Mouse (Mus musculus): ENCODE results near the gene Gcnt2. TPM values are rescaled to one million over a fixed set of nuclear protein-coding genes. Genes with fewer than 3 reads are reported as not detected.
A peak's percentile ranks its signal among the peaks of the same experiment; 100 is the strongest.
"Not testable (repeated sequence)": the region's sequence is repeated elsewhere in the genome, so short reads cannot be mapped to it uniquely, and the experiment has no call there.

The Gcnt2 gene
- polyA plus RNA-seq, 1 experiment: 2.0 TPM

GRCm38 (mm10) chr13:40921326-40922059 is 61.9 kb downstream of the Gcnt2 start:
- Histone ChIP-seq H3K4me3 (ENCODE audit: extremely low read depth, insufficient read depth, insufficient read length) (no peak overlapping the region), H3K27ac (ENCODE audit: insufficient read depth, low read length) (peak overlapping the region; percentile 28; the same call in 1 of the 2 replicates), H3K4me1 (ENCODE audit: control insufficient read depth, insufficient read depth, insufficient read length) (no peaks in the 10 kb centered on the region; the same call in 1 of the 2 replicates), H3K36me3 (ENCODE audit: control insufficient read depth, insufficient read depth, low read length) (no peaks in the 10 kb centered on the region), H3K27me3 (ENCODE audit: control insufficient read depth, insufficient read depth, low read length) (0 out of 2 replicates have a peak, but pooled peaks cover 2% of the 10 kb centered on the region)
- no peak for TF ChIP-seq POLR2A (IDR thresholded peaks at IDR 0.05; ENCODE audit: low read depth, low read length)
- TF ChIP-seq CTCF (IDR thresholded peaks at IDR 0.05; ENCODE audit: extremely low read depth, insufficient read depth, insufficient read length, insufficient replicate concordance): no peak
- 30% methylated on average over 8 of the region's 8 CpGs for WGBS
- DNase-seq (ENCODE audit: low read depth in 1 of 2, low spot score in 2 of 2): peak in 1 of 2 experiments; percentile 8

DNA sequence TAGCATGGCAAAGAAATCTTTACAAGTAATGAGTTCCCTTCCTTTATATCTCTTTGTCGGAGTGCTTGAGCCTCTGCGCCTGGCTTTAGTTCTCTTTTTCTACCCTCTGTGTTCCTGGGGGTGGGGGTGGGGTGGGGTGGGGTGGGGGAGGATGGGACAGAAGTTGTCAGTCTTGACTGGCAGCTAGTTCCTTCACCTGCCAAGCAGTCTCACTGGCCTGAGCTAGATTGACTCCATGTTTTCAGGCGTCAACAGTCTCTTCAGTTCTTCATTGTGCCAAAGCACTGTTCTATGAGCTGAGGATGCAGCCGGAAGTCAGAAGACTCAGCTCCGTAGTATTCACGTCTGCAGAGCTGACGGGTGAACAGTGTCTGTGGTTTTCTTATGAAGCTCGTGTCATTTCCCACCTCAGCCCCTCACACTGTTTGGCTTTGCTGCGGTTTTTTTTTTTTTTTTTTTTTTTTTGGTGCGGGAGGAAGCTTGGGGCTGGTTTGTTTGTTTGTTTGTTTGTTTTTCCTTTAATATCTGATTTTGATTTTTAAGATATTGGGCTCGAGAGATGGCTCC is 62.8 kb downstream of the Gcnt2 start:
- peak overlapping the region; percentile 20; the same call in 1 of the 2 replicates for H3K27ac ChIP-seq (ENCODE audit: insufficient read depth, low read length)
- TF ChIP-seq POLR2A (IDR thresholded peaks at IDR 0.05; ENCODE audit: low read depth, low read length) (no peak), CTCF (IDR thresholded peaks at IDR 0.05; ENCODE audit: extremely low read depth, insufficient read depth, insufficient read length, insufficient replicate concordance) (no peak)
- H3K27me3 ChIP-seq (ENCODE audit: control insufficient read depth, insufficient read depth, low read length): 0 out of 2 replicates have a peak, but pooled peaks cover 2% of the 10 kb centered on the region
- H3K4me1 ChIP-seq (ENCODE audit: control insufficient read depth, insufficient read depth, insufficient read length): no peaks in the 10 kb centered on the region; the same call in 1 of the 2 replicates
- 7% methylated on average over 11 of the region's 11 CpGs for WGBS
- H3K36me3 ChIP-seq (ENCODE audit: control insufficient read depth, insufficient read depth, low read length): no peaks in the 10 kb centered on the region
- DNase-seq (ENCODE audit: low read depth in 1 of 2, low spot score in 2 of 2): no peak
- no peak overlapping the region for H3K4me3 ChIP-seq (ENCODE audit: extremely low read depth, insufficient read depth, insufficient read length)

DNA sequence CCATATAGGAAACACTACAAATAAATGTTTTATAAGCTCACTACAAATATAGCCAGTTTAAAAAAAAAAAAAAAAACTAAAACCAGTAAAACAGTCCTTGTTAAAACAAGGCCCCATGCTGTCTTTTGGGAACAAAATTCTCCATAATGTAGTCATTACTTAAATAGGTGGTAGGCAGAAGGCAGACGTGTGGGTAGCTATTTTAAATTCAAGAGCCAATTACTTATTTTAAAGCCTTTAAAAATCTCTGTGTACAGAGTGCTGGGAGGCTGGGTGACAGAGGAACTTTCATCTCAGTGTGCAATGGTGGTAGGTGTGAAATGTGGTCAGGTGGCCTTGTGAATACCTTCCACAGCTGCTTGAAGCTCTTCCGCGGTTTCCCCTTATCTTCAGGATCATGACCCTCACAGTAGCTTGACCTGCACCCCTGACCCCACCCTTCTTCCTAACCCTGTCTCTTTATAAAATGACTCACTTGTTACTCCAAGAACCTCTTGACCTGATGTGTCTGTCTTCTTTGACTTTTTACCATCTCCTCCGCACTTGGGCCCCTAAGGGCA is 64.3 kb downstream of the Gcnt2 start:
- Histone ChIP-seq H3K27ac (ENCODE audit: insufficient read depth, low read length) (no peak overlapping the region), H3K36me3 (ENCODE audit: control insufficient read depth, insufficient read depth, low read length) (no peaks in the 10 kb centered on the region), H3K4me3 (ENCODE audit: extremely low read depth, insufficient read depth, insufficient read length) (no peak overlapping the region), H3K4me1 (ENCODE audit: control insufficient read depth, insufficient read depth, insufficient read length) (no peaks in the 10 kb centered on the region), H3K27me3 (ENCODE audit: control insufficient read depth, insufficient read depth, low read length) (no peaks in the 10 kb centered on the region)
- no peak for DNase-seq (ENCODE audit: low read depth in 1 of 2, low spot score in 2 of 2)
- 62% methylated on average over 4 of the region's 4 CpGs for WGBS
- no peak for TF ChIP-seq POLR2A (IDR thresholded peaks at IDR 0.05; ENCODE audit: low read depth, low read length)
- TF ChIP-seq CTCF (IDR thresholded peaks at IDR 0.05; ENCODE audit: extremely low read depth, insufficient read depth, insufficient read length, insufficient replicate concordance): no peak

DNA sequence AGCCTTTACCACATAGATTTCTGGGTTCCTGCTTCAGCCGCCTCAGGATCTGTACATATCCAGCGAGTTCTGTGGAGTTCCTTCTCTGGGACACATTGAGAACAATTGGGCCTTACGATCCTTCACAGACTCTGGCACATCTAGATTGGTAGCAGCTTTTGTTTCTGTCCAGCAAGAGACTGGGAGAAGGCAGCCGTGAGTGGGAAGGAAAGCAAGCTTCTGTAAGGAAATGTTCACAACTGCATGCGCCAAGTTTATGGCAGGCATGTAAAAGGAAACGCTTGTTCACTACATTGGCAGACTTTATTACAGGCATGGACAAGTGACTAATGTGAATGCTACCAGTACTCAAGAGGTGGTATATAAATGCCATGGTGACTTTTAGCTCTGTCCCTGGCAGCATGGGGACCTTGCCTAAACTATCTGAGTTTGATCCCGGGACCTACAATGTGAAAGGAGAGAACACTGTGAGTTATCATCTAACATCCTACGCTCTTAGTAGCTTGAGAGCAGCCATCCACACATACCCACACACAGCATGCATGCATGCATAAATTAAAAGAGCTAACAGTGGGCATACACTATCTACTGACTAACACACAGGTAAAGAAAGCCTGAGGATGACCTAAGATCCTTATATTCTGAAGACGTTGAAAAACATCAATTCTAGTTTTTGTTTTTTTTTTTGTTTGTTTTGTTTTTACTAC is 68.8 kb downstream of the Gcnt2 start:
- no peak for DNase-seq (ENCODE audit: low read depth in 1 of 2, low spot score in 2 of 2)
- Histone ChIP-seq H3K4me1 (ENCODE audit: control insufficient read depth, insufficient read depth, insufficient read length) (no peaks in the 10 kb centered on the region), H3K36me3 (ENCODE audit: control insufficient read depth, insufficient read depth, low read length) (no peaks in the 10 kb centered on the region), H3K4me3 (ENCODE audit: extremely low read depth, insufficient read depth, insufficient read length) (no peak overlapping the region), H3K27me3 (ENCODE audit: control insufficient read depth, insufficient read depth, low read length) (no peaks in the 10 kb centered on the region), H3K27ac (ENCODE audit: insufficient read depth, low read length) (no peak overlapping the region)
- TF ChIP-seq POLR2A (IDR thresholded peaks at IDR 0.05; ENCODE audit: low read depth, low read length) (no peak), CTCF (IDR thresholded peaks at IDR 0.05; ENCODE audit: extremely low read depth, insufficient read depth, insufficient read length, insufficient replicate concordance) (no peak)
- WGBS: 68% methylated on average over 9 of the region's 9 CpGs

DNA sequence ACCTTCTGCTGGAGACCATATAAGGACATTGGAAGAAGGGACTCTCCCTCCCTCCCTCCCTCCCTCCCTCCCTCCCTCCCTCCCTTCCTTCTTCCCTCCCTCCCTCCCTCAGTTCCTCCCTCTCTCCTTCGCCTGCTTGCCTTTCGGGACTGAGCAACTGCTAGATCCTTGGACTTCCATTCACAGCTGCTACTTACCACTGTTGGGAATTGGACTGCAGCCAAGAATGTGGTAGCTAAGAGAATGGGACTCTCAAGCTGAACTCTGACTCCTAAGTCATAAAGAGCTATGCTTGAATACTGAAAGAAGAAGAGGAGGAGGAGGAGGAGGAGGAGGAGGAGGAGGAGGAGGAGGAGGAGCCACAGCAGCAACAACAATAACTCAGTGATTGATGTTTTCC is 72.3 kb downstream of the Gcnt2 start:
- not testable (repeated sequence) for H3K27me3 ChIP-seq (ENCODE audit: control insufficient read depth, insufficient read depth, low read length); H3K27ac ChIP-seq (ENCODE audit: insufficient read depth, low read length); H3K4me3 ChIP-seq (ENCODE audit: extremely low read depth, insufficient read depth, insufficient read length); DNase-seq (ENCODE audit: low read depth in 1 of 2, low spot score in 2 of 2); H3K36me3 ChIP-seq (ENCODE audit: control insufficient read depth, insufficient read depth, low read length); H3K4me1 ChIP-seq (ENCODE audit: control insufficient read depth, insufficient read depth, insufficient read length)
- no CpG with 5 or more reads among the region's 2 CpGs for WGBS

DNA sequence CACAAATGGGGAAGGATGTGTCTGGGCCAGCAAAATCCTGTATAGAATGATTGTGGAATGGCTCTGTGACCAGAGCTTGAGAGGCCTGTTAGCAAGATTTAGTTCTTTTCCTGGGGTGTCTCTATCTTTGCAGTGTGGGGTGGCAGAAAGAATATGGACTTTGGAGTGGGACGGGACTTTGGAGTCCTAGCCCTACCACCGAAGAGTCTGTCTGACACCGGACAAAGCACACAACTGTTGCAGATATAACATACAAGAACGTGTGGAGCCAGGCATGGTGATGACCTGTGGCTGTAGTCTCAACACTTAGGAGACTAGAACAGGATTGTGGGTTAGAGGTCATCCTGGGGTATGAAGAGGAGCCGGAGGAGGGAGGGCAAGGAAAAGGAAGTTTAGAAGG is 73.0 kb downstream of the Gcnt2 start:
- no peak for DNase-seq (ENCODE audit: low read depth in 1 of 2, low spot score in 2 of 2)
- no peaks in the 10 kb centered on the region for H3K36me3 ChIP-seq (ENCODE audit: control insufficient read depth, insufficient read depth, low read length)
- TF ChIP-seq POLR2A (IDR thresholded peaks at IDR 0.05; ENCODE audit: low read depth, low read length) (no peak), CTCF (IDR thresholded peaks at IDR 0.05; ENCODE audit: extremely low read depth, insufficient read depth, insufficient read length, insufficient replicate concordance) (no peak)
- H3K27ac ChIP-seq (ENCODE audit: insufficient read depth, low read length): no peak overlapping the region
- 85% methylated on average over 5 of the region's 5 CpGs for WGBS
- 0 out of 2 replicates have a peak, but pooled peaks cover 3% of the 10 kb centered on the region for H3K4me1 ChIP-seq (ENCODE audit: control insufficient read depth, insufficient read depth, insufficient read length)
- no peak overlapping the region for H3K4me3 ChIP-seq (ENCODE audit: extremely low read depth, insufficient read depth, insufficient read length)
- H3K27me3 ChIP-seq (ENCODE audit: control insufficient read depth, insufficient read depth, low read length): no peaks in the 10 kb centered on the region

Data from spleen, adult 2 months (tissue).